Mouse (Mus musculus): ENCODE measurements at regions not wholly inside any gene's neighbourhood (a gene's known extent, or its start where the extent isn't known, plus 50 kb on each side); places are given as distances from the start of the nearest gene placed in this dataset.

GRCm38 (mm10) chr7:71234176-71234769, 117.0 kb downstream of the Gm10295 start:
- no peaks in the 10 kb centered on the region for H3K27me3 ChIP-seq
- no peak overlapping the region for H3K27ac ChIP-seq (replicated peaks)
- no peak overlapping the region for H3K4me3 ChIP-seq
- H3K4me1 ChIP-seq: no peaks in the 10 kb centered on the region
- no peaks in the 10 kb centered on the region for H3K9me3 ChIP-seq
- no peak overlapping the region for H3K4me2 ChIP-seq (replicated peaks)
- WGBS: 66% methylated on average over 5 of the region's 5 CpGs
- no peak overlapping the region for H3K9ac ChIP-seq (replicated peaks)
- no peaks in the 10 kb centered on the region for H3K36me3 ChIP-seq
- no peak for ATAC-seq (replicated peaks)

- H3K4me3 ChIP-seq: no peak overlapping the region
- WGBS: 84% methylated on average over 8 of the region's 8 CpGs
- no peaks in the 10 kb centered on the region for H3K36me3 ChIP-seq
- H3K27ac ChIP-seq (replicated peaks): no peak overlapping the region
- H3K27me3 ChIP-seq: no peaks in the 10 kb centered on the region
- ATAC-seq (replicated peaks): no peak
- no peak overlapping the region for H3K9ac ChIP-seq (replicated peaks)
- no peaks in the 10 kb centered on the region for H3K4me1 ChIP-seq
- no peaks in the 10 kb centered on the region for H3K9me3 ChIP-seq
- no peak overlapping the region for H3K4me2 ChIP-seq (replicated peaks)
Measured at GRCm38 (mm10) chr7:71232821-71233815, 118.2 kb downstream of the Gm10295 start.

- Histone ChIP-seq H3K4me2 (replicated peaks) (no peak overlapping the region), H3K9ac (replicated peaks) (no peak overlapping the region), H3K27ac (replicated peaks) (no peak overlapping the region), H3K36me3 (no peaks in the 10 kb centered on the region), H3K4me1 (no peaks in the 10 kb centered on the region), H3K9me3 (no peaks in the 10 kb centered on the region), H3K27me3 (no peaks in the 10 kb centered on the region), H3K4me3 (no peak overlapping the region)
- ATAC-seq (replicated peaks): no peak
- 63% methylated on average over 4 of the region's 4 CpGs for WGBS
Measured at GRCm38 (mm10) chr7:71230901-71231477, 120.3 kb downstream of the Gm10295 start.

- WGBS: 79% methylated on average over 3 of the region's 3 CpGs
- no peak overlapping the region for H3K4me3 ChIP-seq
- H3K9me3 ChIP-seq: no peaks in the 10 kb centered on the region
- no peak overlapping the region for H3K27ac ChIP-seq (replicated peaks)
- no peaks in the 10 kb centered on the region for H3K4me1 ChIP-seq
- no peak overlapping the region for H3K9ac ChIP-seq (replicated peaks)
- H3K4me2 ChIP-seq (replicated peaks): no peak overlapping the region
- no peak for ATAC-seq (replicated peaks)
- no peaks in the 10 kb centered on the region for H3K27me3 ChIP-seq
- H3K36me3 ChIP-seq: no peaks in the 10 kb centered on the region
Measured at GRCm38 (mm10) chr7:71229183-71229582, 122.1 kb downstream of the Gm10295 start.

- no peak overlapping the region for H3K27ac ChIP-seq (replicated peaks)
- no peak overlapping the region for H3K4me3 ChIP-seq
- H3K9ac ChIP-seq (replicated peaks): no peak overlapping the region
- H3K36me3 ChIP-seq: no peaks in the 10 kb centered on the region
- H3K9me3 ChIP-seq: no peaks in the 10 kb centered on the region
- H3K27me3 ChIP-seq: no peaks in the 10 kb centered on the region
- WGBS: 87% methylated on average over 9 of the region's 9 CpGs
- ATAC-seq (replicated peaks): no peak
- H3K4me2 ChIP-seq (replicated peaks): no peak overlapping the region
- H3K4me1 ChIP-seq: no peaks in the 10 kb centered on the region
Measured at GRCm38 (mm10) chr7:71224320-71224865, 126.9 kb downstream of the Gm10295 start.

GRCm38 (mm10) chr7:71223513-71224319, 127.6 kb downstream of the Gm10295 start:
- no peaks in the 10 kb centered on the region for H3K9me3 ChIP-seq
- H3K4me3 ChIP-seq: no peak overlapping the region
- no peak for ATAC-seq (replicated peaks)
- no peaks in the 10 kb centered on the region for H3K36me3 ChIP-seq
- H3K4me1 ChIP-seq: no peaks in the 10 kb centered on the region
- 86% methylated on average over 17 of the region's 17 CpGs for WGBS
- H3K9ac ChIP-seq (replicated peaks): no peak overlapping the region
- no peak overlapping the region for H3K4me2 ChIP-seq (replicated peaks)
- no peaks in the 10 kb centered on the region for H3K27me3 ChIP-seq
- H3K27ac ChIP-seq (replicated peaks): no peak overlapping the region

- H3K27me3 ChIP-seq: no peaks in the 10 kb centered on the region
- H3K9ac ChIP-seq (replicated peaks): no peak overlapping the region
- ATAC-seq (replicated peaks): no peak
- H3K4me2 ChIP-seq (replicated peaks): no peak overlapping the region
- H3K4me1 ChIP-seq: no peaks in the 10 kb centered on the region
- no peaks in the 10 kb centered on the region for H3K36me3 ChIP-seq
- H3K27ac ChIP-seq (replicated peaks): no peak overlapping the region
- no peaks in the 10 kb centered on the region for H3K9me3 ChIP-seq
- WGBS: 86% methylated on average over 7 of the region's 7 CpGs
- H3K4me3 ChIP-seq: no peak overlapping the region
Measured at GRCm38 (mm10) chr7:71217344-71217743, 133.9 kb downstream of the Gm10295 start.

GRCm38 (mm10) chr7:71216808-71217207, 134.5 kb downstream of the Gm10295 start:
- Histone ChIP-seq H3K4me3 (no peak overlapping the region), H3K36me3 (no peaks in the 10 kb centered on the region), H3K4me1 (no peaks in the 10 kb centered on the region), H3K27me3 (no peaks in the 10 kb centered on the region), H3K9ac (replicated peaks) (no peak overlapping the region), H3K9me3 (no peaks in the 10 kb centered on the region), H3K27ac (replicated peaks) (no peak overlapping the region), H3K4me2 (replicated peaks) (no peak overlapping the region)
- WGBS: 66% methylated on average over 2 of the region's 2 CpGs
- ATAC-seq (replicated peaks): no peak

GRCm38 (mm10) chr7:71214500-71215055, 136.7 kb downstream of the Gm10295 start:
- no peak for ATAC-seq (replicated peaks)
- no peak overlapping the region for H3K4me2 ChIP-seq (replicated peaks)
- WGBS: 85% methylated on average over 13 of the region's 13 CpGs
- no peaks in the 10 kb centered on the region for H3K27me3 ChIP-seq
- no peak overlapping the region for H3K27ac ChIP-seq (replicated peaks)
- no peaks in the 10 kb centered on the region for H3K9me3 ChIP-seq
- H3K36me3 ChIP-seq: no peaks in the 10 kb centered on the region
- H3K9ac ChIP-seq (replicated peaks): no peak overlapping the region
- no peak overlapping the region for H3K4me3 ChIP-seq
- no peaks in the 10 kb centered on the region for H3K4me1 ChIP-seq

- Histone ChIP-seq H3K27ac (replicated peaks) (no peak overlapping the region), H3K4me1 (peaks cover 11% of the 10 kb centered on the region), H3K36me3 (no peaks in the 10 kb centered on the region), H3K27me3 (no peaks in the 10 kb centered on the region), H3K4me2 (replicated peaks) (peak overlapping the region; percentile 32), H3K9me3 (no peaks in the 10 kb centered on the region), H3K4me3 (no peak overlapping the region), H3K9ac (replicated peaks) (no peak overlapping the region; the same call in 1 of the 2 replicates)
- peak; percentile 83 for ATAC-seq (replicated peaks)
- WGBS: 14% methylated on average over 7 of the region's 7 CpGs
Measured at GRCm38 (mm10) chr7:71193131-71193530, 158.2 kb downstream of the Gm10295 start.

GRCm38 (mm10) chr7:71190161-71190711, 161.0 kb downstream of the Gm10295 start:
- no peak overlapping the region for H3K4me2 ChIP-seq (replicated peaks)
- ATAC-seq (replicated peaks): no peak
- no peaks in the 10 kb centered on the region for H3K27me3 ChIP-seq
- peaks cover 11% of the 10 kb centered on the region for H3K4me1 ChIP-seq
- 24% methylated on average over 12 of the region's 12 CpGs for WGBS
- H3K27ac ChIP-seq (replicated peaks): no peak overlapping the region
- no peaks in the 10 kb centered on the region for H3K36me3 ChIP-seq
- H3K9ac ChIP-seq (replicated peaks): no peak overlapping the region
- no peaks in the 10 kb centered on the region for H3K9me3 ChIP-seq
- no peak overlapping the region for H3K4me3 ChIP-seq
